ENCODE assay signal across 15 mouse cellular contexts in genomic region chr15:27579853-27580252, GRCm38 (mm10).
"Had no signal": no experiment of that assay in that cellular context is flagged by ENCODE, and none has a peak within 500 bp of the region (broad histone marks: within the 10 kb centered on the region; RNA-seq: fewer than 3 reads in every experiment).

No protein-coding gene starts in this region.

- ATAC-seq: intestine, postnatal 0 days had no signal

- H3K9ac ChIP-seq: limb, embryonic 15.5 days; lung, embryonic 14.5 days; neural tube, embryonic 12.5 days had no signal

- DNase-seq: kidney, adult 9 months; kidney, postnatal 36 days; lung, embryonic 14.5 days; lung, postnatal 10 days; lung, postnatal 4 days; midbrain, embryonic 14.5 days; right cerebral cortex, postnatal 4 days; spleen, adult 18-20 months; thymus, adult 18-20 months; thymus, postnatal 14 days had no signal

- H3K4me3 ChIP-seq: limb, embryonic 15.5 days; midbrain, embryonic 10.5 days; neural tube, embryonic 12.5 days had no signal

- H3K27me3 ChIP-seq: limb, embryonic 15.5 days; neural tube, embryonic 12.5 days had no signal

- H3K4me2 ChIP-seq: limb, embryonic 15.5 days; lung, embryonic 14.5 days; neural tube, embryonic 12.5 days had no signal

- H3K27ac ChIP-seq: kidney, postnatal 0 days; limb, embryonic 15.5 days; midbrain, embryonic 10.5 days; neural tube, embryonic 12.5 days had no signal

- H3K9me3 ChIP-seq: limb, embryonic 15.5 days; midbrain, embryonic 10.5 days; neural tube, embryonic 12.5 days had no signal
